Mouse (Mus musculus) lung, adult 2 months (tissue): ENCODE results near the gene Rph3a. TPM values are rescaled to one million over a fixed set of nuclear protein-coding genes. Genes with fewer than 3 reads are reported as not detected.
"Not testable (repeated sequence)": the region's sequence is repeated elsewhere in the genome, so short reads cannot be mapped to it uniquely, and the experiment has no call there.

Source experiments
- DNase-seq: peaks from one replicate; pipeline ENCODE4 v3.0.0; 2022
- H3K4me1 ChIP-seq: fragments of 200-500 bp; 2 replicates; pipeline ENCODE4 v1.6.1; 2011; ENCODE audit warnings: low read length; ENCODE audit not compliant: control insufficient read depth, insufficient read depth
- H3K4me3 ChIP-seq: fragments of 200-500 bp; replicated peaks from 2 replicates; pipeline ENCODE3; 2011; ENCODE audit warnings: low read depth, mild to moderate bottlenecking, control low read depth, low read length; ENCODE audit errors: extremely low read depth
- CTCF ChIP-seq: fragments of 200-500 bp; IDR thresholded peaks from 2 replicates; pipeline ENCODE4 v1.5.1; 2011; ENCODE audit warnings: mild to moderate bottlenecking, low read length, control low read depth; ENCODE audit not compliant: insufficient read depth
- POLR2A ChIP-seq: fragments of 200-500 bp; IDR thresholded peaks from 2 replicates; pipeline ENCODE4 v1.6.1; 2011; ENCODE audit warnings: low read depth, mild to moderate bottlenecking, control low read depth, low read length, borderline replicate concordance; ENCODE audit errors: extremely low read depth
- WGBS: fragments of 180-500 bp; shearing (Covaris S2); methylation state at CpG from one replicate; pipeline ENCODE4 v1.1.7; 2018; 5-methylcytosine and 5-hydroxymethylcytosine counted together
- polyA plus RNA-seq: library from polyadenylated mRNA; depleted of rRNA; stranded (reverse); fragments of >200 nt; gene quantifications from 2 replicates; pipeline ENCODE4 v1.2.3, GENCODE M21; 2012

Gene Rph3a
- polyA plus RNA-seq, 1 experiment, result not detected

DNA sequence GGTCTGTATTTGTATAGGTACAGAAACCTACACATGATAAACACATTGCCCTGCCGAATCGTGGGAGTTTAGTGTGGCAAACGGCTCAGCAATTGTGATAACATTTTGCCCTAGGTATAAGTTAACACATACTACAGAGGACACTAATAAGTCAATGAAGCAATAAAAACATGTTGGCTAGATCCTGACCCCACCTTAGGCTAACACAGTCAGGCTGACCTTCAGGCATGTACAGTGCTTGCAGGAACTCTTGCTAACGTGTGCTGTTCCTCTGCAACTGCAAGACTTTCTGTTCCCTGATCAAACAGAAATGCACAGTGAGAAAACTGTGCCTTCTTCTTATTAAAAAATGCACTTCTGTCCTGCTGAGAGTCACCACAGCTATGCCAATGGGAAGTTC is 85.9 kb downstream of the Rph3a start:
- no peaks in the 10 kb centered on the region for H3K4me1 ChIP-seq
- no peak for DNase-seq
- TF ChIP-seq POLR2A (no peak), CTCF (no peak)
- 58% methylated on average over 4 of the region's 4 CpGs for WGBS
- no peak overlapping the region for H3K4me3 ChIP-seq

DNA sequence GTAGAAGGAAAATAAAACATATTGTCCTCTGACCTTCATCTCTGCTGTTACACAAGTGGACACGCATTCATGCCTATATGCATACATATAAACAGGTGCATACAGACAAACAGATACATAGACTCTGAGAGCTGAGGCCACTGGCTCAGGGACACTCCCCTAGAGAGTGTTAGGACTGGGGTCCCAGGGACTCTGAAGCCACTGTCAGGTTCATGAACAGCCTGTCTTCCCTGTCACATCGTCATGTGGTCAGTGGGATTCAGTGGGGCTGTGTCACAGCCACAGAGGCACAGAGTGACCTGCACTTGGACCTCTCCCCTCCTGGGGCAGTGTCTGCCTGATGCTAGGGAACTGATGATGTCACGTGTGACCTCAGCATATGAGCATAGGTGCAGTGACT is 89.6 kb downstream of the Rph3a start:
- TF ChIP-seq POLR2A (no peak), CTCF (no peak)
- DNase-seq, result no peak
- WGBS, result 75% methylated on average over 3 of the region's 3 CpGs
- H3K4me1 ChIP-seq, result no peaks in the 10 kb centered on the region
- H3K4me3 ChIP-seq, result no peak overlapping the region

GRCm38 (mm10) chr5:120919156-120919935 is 90.5 kb downstream of the Rph3a start:
- 58% methylated on average over 2 of the region's 2 CpGs for WGBS
- not testable (repeated sequence) for H3K4me1 ChIP-seq, H3K4me3 ChIP-seq, DNase-seq

- DNase-seq, H3K4me1 ChIP-seq, H3K4me3 ChIP-seq: not testable (repeated sequence)
- 37% methylated on average over 8 of the region's 8 CpGs for WGBS
These were observed 95.7 kb downstream of the Rph3a start, which contains the start of gene Oas1d for GRCm38 (mm10) chr5:120914204-120914603. Gene Oas1d, plus strand, starts transcription at chr5:120914536.

GRCm38 (mm10) chr5:120908196-120908920 is 101.5 kb downstream of the Rph3a start:
- 43% methylated on average over 7 of the region's 7 CpGs for WGBS
- H3K4me1 ChIP-seq, result peaks cover 3% of the 10 kb centered on the region; the same call in 1 of the 2 replicates
- DNase-seq, result no peak
- H3K4me3 ChIP-seq, result no peak overlapping the region
- TF ChIP-seq CTCF (no peak), POLR2A (no peak)

DNA sequence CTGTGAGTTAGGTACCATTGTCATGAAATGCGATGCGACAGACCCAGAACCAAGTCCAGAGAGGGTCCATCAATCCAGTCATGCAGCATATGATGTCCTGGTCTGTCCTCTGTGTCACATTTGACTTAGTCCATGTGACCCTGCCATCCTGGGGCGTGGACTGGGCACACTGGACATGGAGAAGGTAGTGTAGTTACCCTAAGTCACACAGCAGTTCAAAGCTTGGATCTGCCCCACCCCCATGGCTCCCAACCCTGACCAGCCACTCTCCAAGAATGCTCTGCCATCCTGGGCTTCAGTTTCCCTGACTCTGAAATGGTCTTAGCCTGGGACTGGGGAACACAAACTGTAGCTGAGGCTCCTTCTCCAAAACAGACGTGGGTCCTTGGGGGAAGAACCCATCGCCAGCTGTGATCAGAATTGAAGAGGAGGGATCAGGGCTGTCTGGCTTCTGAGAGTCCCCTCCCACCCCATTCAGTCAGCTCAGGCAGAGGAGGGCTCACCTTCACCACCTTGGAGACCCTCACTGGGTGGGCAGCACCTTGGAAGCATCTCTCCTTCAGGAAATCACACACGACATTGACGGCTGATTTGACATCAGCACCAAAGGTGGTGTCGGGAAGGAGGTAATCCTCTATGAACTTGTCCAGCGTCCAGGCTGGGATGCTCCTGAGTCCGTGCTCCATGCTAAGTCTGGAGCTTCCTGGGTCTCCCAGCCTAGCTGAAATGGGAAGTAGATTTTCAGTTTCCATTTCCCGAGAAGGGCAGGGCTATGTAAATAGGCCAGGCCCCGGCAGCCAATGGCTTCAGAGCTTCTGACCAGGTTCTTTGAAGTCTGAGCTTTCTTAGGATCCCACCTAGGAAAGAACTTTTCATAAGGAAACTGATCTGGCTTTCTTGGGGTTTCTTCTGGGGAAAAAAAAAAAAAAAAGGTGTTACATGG is 102.8 kb downstream of the Rph3a start, which contains the start of gene Oas1a:
TSS of gene Oas1a (minus strand) at position 731 of the 943 bp plus-strand sequence.
- not testable (repeated sequence) for DNase-seq, H3K4me1 ChIP-seq
- WGBS, result 27% methylated on average over 9 of the region's 12 CpGs
- peak within 1 kb of the TSS; percentile 25 for H3K4me3 ChIP-seq

DNA sequence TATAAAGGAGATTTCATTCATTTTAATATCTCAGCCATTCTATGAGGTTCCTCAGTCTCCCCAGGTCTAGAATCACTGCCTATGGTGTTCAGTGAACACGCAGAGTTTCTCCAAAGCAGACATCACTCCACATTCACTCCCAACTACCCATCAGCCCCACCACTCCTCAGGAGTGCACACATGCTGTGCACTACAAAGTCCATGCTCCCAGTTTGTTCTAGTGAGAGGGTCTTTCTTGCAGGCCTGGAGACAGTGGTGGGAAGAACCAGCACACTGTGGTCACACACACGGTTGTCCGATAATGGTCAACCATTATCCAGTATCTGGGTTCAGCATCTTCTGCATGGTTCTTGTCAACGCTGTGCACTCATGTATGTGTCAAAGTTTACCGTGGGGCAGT is 107.8 kb downstream of the Rph3a start:
- 86% methylated on average over 5 of the region's 5 CpGs for WGBS
- no peak for DNase-seq
- Histone ChIP-seq H3K4me1 (peaks cover 3% of the 10 kb centered on the region; the same call in 1 of the 2 replicates), H3K4me3 (no peak overlapping the region)
- TF ChIP-seq CTCF, result no peak
- no peak for TF ChIP-seq POLR2A

DNA sequence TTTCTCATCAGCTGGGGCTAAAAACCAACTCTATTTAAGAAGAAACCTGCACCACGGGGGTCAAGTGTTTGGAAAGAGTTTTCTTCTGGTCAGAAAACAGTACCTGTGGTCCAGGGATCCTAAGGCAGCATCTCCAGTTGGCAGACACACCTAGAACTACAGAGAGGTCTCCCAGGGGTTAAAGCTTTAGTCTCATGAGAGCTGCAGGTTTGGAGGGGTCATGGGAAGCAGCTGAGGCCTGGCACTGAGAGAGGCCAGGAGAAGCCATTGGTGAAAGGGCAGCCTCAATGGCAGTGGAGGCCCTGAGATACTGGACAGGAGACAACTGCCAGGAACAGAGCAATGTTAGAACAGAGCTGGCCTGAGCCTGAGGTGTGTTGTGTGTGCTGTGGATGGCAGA is 109.2 kb downstream of the Rph3a start:
- no peaks in the 10 kb centered on the region for H3K4me1 ChIP-seq
- TF ChIP-seq POLR2A (no peak), CTCF (no peak)
- WGBS, result 50% methylated on average over 1 of the region's 1 CpGs

GRCm38 (mm10) chr5:120898726-120899125 is 111.2 kb downstream of the Rph3a start:
- TF ChIP-seq CTCF (no peak), POLR2A (no peak)
- Histone ChIP-seq H3K4me1 (no peaks in the 10 kb centered on the region), H3K4me3 (no peak overlapping the region)
- DNase-seq, result no peak

More for the DNA sequence above, 109.2 kb downstream of the Rph3a start:
- DNase-seq, result no peak
- H3K4me3 ChIP-seq, result no peak overlapping the region
